27 mouse cellular contexts compared by ENCODE assay signal in genomic region chr17:10583301-10583700, GRCm38 (mm10).
"Had no signal": no experiment of that assay in that cellular context is flagged by ENCODE, and none has a peak within 500 bp of the region (broad histone marks: within the 10 kb centered on the region; RNA-seq: fewer than 3 reads in every experiment).

No protein-coding gene starts in this region.

- DNase-seq: gastrocnemius, adult 2 months; gastrocnemius, postnatal 14 days; gastrocnemius, postnatal 36 days; heart, adult 18-20 months; heart, postnatal 14 days; heart, postnatal 36 days; kidney, adult 11 months; kidney, adult 2 months; kidney, adult 9 months; kidney, postnatal 14 days; kidney, postnatal 36 days; layer of hippocampus, adult 9-11 months; layer of hippocampus, postnatal 36 days; left cerebral cortex, postnatal 4 days had no signal

- ATAC-seq: hindbrain, embryonic 16.5 days; intestine, embryonic 16.5 days; liver, embryonic 12.5 days had no signal

- H3K27ac ChIP-seq: gastrocnemius, adult 2 months; heart, embryonic 13.5 days; heart, embryonic 15.5 days; hindbrain, embryonic 12.5 days; hindbrain, embryonic 14.5 days; kidney, embryonic 15.5 days; kidney, postnatal 0 days; limb, embryonic 13.5 days; limb, embryonic 15.5 days; liver, embryonic 12.5 days; liver, embryonic 14.5 days had no signal

- H3K4me3 ChIP-seq: gastrocnemius, adult 2 months; heart, embryonic 13.5 days; heart, embryonic 15.5 days; hindbrain, embryonic 12.5 days; kidney, embryonic 15.5 days; limb, embryonic 13.5 days; limb, embryonic 15.5 days; liver, embryonic 12.5 days had no signal

- H3K4me2 ChIP-seq: heart, embryonic 11.5 days; heart, embryonic 13.5 days; heart, embryonic 15.5 days; hindbrain, embryonic 12.5 days; hindbrain, embryonic 14.5 days; kidney, embryonic 15.5 days; limb, embryonic 13.5 days; limb, embryonic 15.5 days; liver, embryonic 12.5 days had no signal

- H3K4me1 ChIP-seq: heart, embryonic 13.5 days; heart, embryonic 15.5 days; kidney, embryonic 15.5 days; limb, embryonic 15.5 days; liver, embryonic 12.5 days had no signal

- H3K9me3 ChIP-seq: heart, embryonic 13.5 days; heart, embryonic 15.5 days; hindbrain, embryonic 12.5 days; kidney, embryonic 15.5 days; limb, embryonic 13.5 days; limb, embryonic 15.5 days; liver, embryonic 12.5 days had no signal

- H3K9ac ChIP-seq: heart, embryonic 13.5 days; heart, embryonic 15.5 days; hindbrain, embryonic 12.5 days; hindbrain, embryonic 14.5 days; kidney, embryonic 15.5 days; limb, embryonic 13.5 days; limb, embryonic 15.5 days; liver, embryonic 12.5 days; liver, embryonic 14.5 days had no signal

- H3K27me3 ChIP-seq: heart, embryonic 13.5 days; heart, embryonic 15.5 days; hindbrain, embryonic 12.5 days; kidney, embryonic 15.5 days; limb, embryonic 13.5 days; limb, embryonic 15.5 days; liver, embryonic 12.5 days had no signal

- H3K36me3 ChIP-seq: heart, embryonic 13.5 days; heart, embryonic 15.5 days; hindbrain, embryonic 12.5 days; kidney, embryonic 15.5 days; limb, embryonic 13.5 days; limb, embryonic 15.5 days; liver, embryonic 12.5 days had no signal
